Mouse (Mus musculus): ENCODE measurements around the gene Nfya. TPM values are rescaled to one million over a fixed set of nuclear protein-coding genes. Genes with fewer than 3 reads are reported as not detected.

The Nfya gene
- total and polyA plus RNA-seq, 3 experiments = 26.9 to 44.2 (median 29.3) TPM

GRCm38 (mm10) chr17:48410299-48410785 lies 636 bp upstream of the Nfya start:
- DNase-seq (ENCODE audit: extremely low read depth) = no peak
- Histone ChIP-seq H3K79me2 (replicated peaks; ENCODE audit: control insufficient read depth, extremely low read depth, insufficient read depth, poor library complexity, severe bottlenecking) (peaks cover 46% of the 10 kb centered on the region), H3K4me3 (replicated peaks in 1 of 3; ENCODE audit: low read depth in 2 of 3, low read length in 2 of 3, poor library complexity in 1 of 3) (peak overlapping the region; percentile 61 to 93 (median 86)), H3K27me3 (replicated peaks) (no peaks in the 10 kb centered on the region), H3K27ac (ENCODE audit: insufficient read depth, low read depth) (peak overlapping the region; percentile 89), H3K4me2 (ENCODE audit: insufficient read depth, low read depth, poor library complexity, severe bottlenecking) (peak overlapping the region; percentile 47), H3K36me3 (replicated peaks in 1 of 2; ENCODE audit: control insufficient read depth in 1 of 2, insufficient read depth in 1 of 2, low read length in 1 of 2) (peaks cover 19 to 54% of the 10 kb centered on the region in 2 experiments), H3K4me1 (ENCODE audit: control insufficient read depth in 1 of 2, insufficient read depth in 2 of 2) (peaks cover 10 to 43% of the 10 kb centered on the region in 2 experiments), H3K9ac (ENCODE audit: insufficient read depth, low read depth) (peak overlapping the region; percentile 97), H3K9me3 (replicated peaks; ENCODE audit: low read length) (no peaks in the 10 kb centered on the region)
- TF ChIP-seq CHD1 (IDR thresholded peaks at IDR 0.05; ENCODE audit: low read depth, low read length) = 0 out of 2 replicates have a peak, but pooled peaks have one; percentile 10
- TF ChIP-seq KAT2A (IDR thresholded peaks at IDR 0.05; ENCODE audit: insufficient replicate concordance, low read length) = no peak
- TF ChIP-seq USF1 (IDR thresholded peaks at IDR 0.05; ENCODE audit: low read depth, low read length) = no peak
- TF ChIP-seq CTCF (conservative IDR thresholded peaks at IDR 0.05 in 1 of 2, IDR thresholded peaks at IDR 0.05 in 1 of 2; ENCODE audit: low read depth in 2 of 2, low read length in 2 of 2) = no peak
- TF ChIP-seq SMC3 (IDR thresholded peaks at IDR 0.05; ENCODE audit: low read depth, low read length) = no peak
- no peak for TF ChIP-seq JUND (conservative IDR thresholded peaks at IDR 0.05; ENCODE audit: low read depth, low read length)
- TF ChIP-seq POLR2A (IDR thresholded peaks at IDR 0.05; ENCODE audit: low read depth, low read length) = no peak; the same call in 1 of the 2 replicates
- TF ChIP-seq UBTF (IDR thresholded peaks at IDR 0.05; ENCODE audit: low read depth, low read length) = no peak
- TF ChIP-seq JUN (IDR thresholded peaks at IDR 0.05; ENCODE audit: insufficient read depth, low read depth, low read length) = no peak
- no peak for TF ChIP-seq NELFE (IDR thresholded peaks at IDR 0.05; ENCODE audit: low read depth, low read length)
- no peak for TF ChIP-seq CHD2 (IDR thresholded peaks at IDR 0.05; ENCODE audit: low read length)
- TF ChIP-seq EP300 (IDR thresholded peaks at IDR 0.05; ENCODE audit: low read length) = no peak
- no peak for TF ChIP-seq RAD21 (IDR thresholded peaks at IDR 0.05; ENCODE audit: low read depth, low read length)
- TF ChIP-seq SIN3A (IDR thresholded peaks at IDR 0.05; ENCODE audit: low read length) = 0 out of 2 replicates have a peak, but pooled peaks have one; percentile 14
- no peak for TF ChIP-seq MYC (IDR thresholded peaks at IDR 0.05; ENCODE audit: low read depth, low read length)
- no peak for TF ChIP-seq HCFC1 (IDR thresholded peaks at IDR 0.05; ENCODE audit: low read depth, low read length)
- dilution Hi-C loops (cut with MboI; ENCODE audit: extremely low pct_ligation_motif_present, extremely low pct_unique_long_range_greater_than_20kb, low sequenced_read_pairs) (no loop called here), in situ Hi-C loops (cut with MboI; ENCODE audit: low pct_ligation_motif_present, low pct_unique_long_range_greater_than_20kb, low sequenced_read_pairs) (no loop called here)

- DNase-seq (ENCODE audit: extremely low read depth) = peak; percentile 77
- peak overlapping the region; percentile 97 for H3K27ac ChIP-seq (ENCODE audit: insufficient read depth, low read depth)
- dilution Hi-C loops (cut with MboI; ENCODE audit: extremely low pct_ligation_motif_present, extremely low pct_unique_long_range_greater_than_20kb, low sequenced_read_pairs) = no loop called here
- TF ChIP-seq PAX5 (IDR thresholded peaks at IDR 0.05; ENCODE audit: low read length) (no peak), MAX (IDR thresholded peaks at IDR 0.05; ENCODE audit: low read length) (peak; percentile 70), CHD1 (IDR thresholded peaks at IDR 0.05; ENCODE audit: low read depth, low read length) (peak; percentile 77), POLR2A (IDR thresholded peaks at IDR 0.05; ENCODE audit: low read depth, low read length) (peak; percentile 1; the same call in 1 of the 2 replicates), RCOR1 (conservative IDR thresholded peaks at IDR 0.05; ENCODE audit: low read depth, low read length) (no peak), EP300 (IDR thresholded peaks at IDR 0.05; ENCODE audit: low read length) (peak; percentile 18; the same call in 1 of the 2 replicates), HCFC1 (IDR thresholded peaks at IDR 0.05; ENCODE audit: low read depth, low read length) (peak; percentile 45; the same call in 1 of the 2 replicates), ZNF384 (IDR thresholded peaks at IDR 0.05; ENCODE audit: low read depth, low read length) (0 out of 2 replicates have a peak, but pooled peaks have one; percentile 16), USF1 (IDR thresholded peaks at IDR 0.05; ENCODE audit: low read depth, low read length) (no peak), USF2 (conservative IDR thresholded peaks at IDR 0.05; ENCODE audit: low read depth, low read length) (no peak), MYC (IDR thresholded peaks at IDR 0.05; ENCODE audit: low read depth, low read length) (0 out of 2 replicates have a peak, but pooled peaks have one; percentile 21), ETS1 (conservative IDR thresholded peaks at IDR 0.05; ENCODE audit: low read depth, low read length) (no peak; the same call in 1 of the 2 replicates), BHLHE40 (IDR thresholded peaks at IDR 0.05; ENCODE audit: low read depth, low read length) (0 out of 2 replicates have a peak, but pooled peaks have one; percentile 33), MAFK (IDR thresholded peaks at IDR 0.05; ENCODE audit: insufficient replicate concordance, low read length) (no peak), ZMIZ1 (IDR thresholded peaks at IDR 0.05; ENCODE audit: low read depth, low read length) (peak; percentile 35), MXI1 (IDR thresholded peaks at IDR 0.05; ENCODE audit: low read depth, low read length) (peak; percentile 91), ZC3H11A (IDR thresholded peaks at IDR 0.05; ENCODE audit: low read depth, low read length) (no peak), POLR2AphosphoS2 (IDR thresholded peaks at IDR 0.05; ENCODE audit: low read depth, low read length) (peak; percentile 91), NRF1 (IDR thresholded peaks at IDR 0.05; ENCODE audit: low read depth, low read length) (peak; percentile 41; the same call in 1 of the 2 replicates), RAD21 (IDR thresholded peaks at IDR 0.05; ENCODE audit: low read depth, low read length) (no peak), KAT2A (IDR thresholded peaks at IDR 0.05; ENCODE audit: insufficient replicate concordance, low read length) (0 out of 2 replicates have a peak, but pooled peaks have one; percentile 52), CTCF (conservative IDR thresholded peaks at IDR 0.05 in 1 of 2, IDR thresholded peaks at IDR 0.05 in 1 of 2; ENCODE audit: low read depth in 2 of 2, low read length in 2 of 2) (no peak)
Measured at GRCm38 (mm10) chr17:48408526-48409291, 997 bp downstream of the Nfya start.

More at GRCm38 (mm10) chr17:48408526-48409291, 997 bp downstream of the Nfya start:
- peaks cover 58% of the 10 kb centered on the region for H3K79me2 ChIP-seq (replicated peaks; ENCODE audit: control insufficient read depth, extremely low read depth, insufficient read depth, poor library complexity, severe bottlenecking)
- peak overlapping the region; percentile 96 for H3K9ac ChIP-seq (ENCODE audit: insufficient read depth, low read depth)
- no peaks in the 10 kb centered on the region for H3K9me3 ChIP-seq (replicated peaks; ENCODE audit: low read length)
- H3K36me3 ChIP-seq (replicated peaks in 1 of 2; ENCODE audit: control insufficient read depth in 1 of 2, insufficient read depth in 1 of 2, low read length in 1 of 2) = peaks cover 8 to 50% of the 10 kb centered on the region in 2 experiments
- peak overlapping the region; percentile 96 for H3K4me2 ChIP-seq (ENCODE audit: insufficient read depth, low read depth, poor library complexity, severe bottlenecking)
- H3K4me1 ChIP-seq (ENCODE audit: control insufficient read depth in 1 of 2, insufficient read depth in 2 of 2) = peaks cover 17 to 57% of the 10 kb centered on the region in 2 experiments
- peak overlapping the region; percentile 85 to 97 (median 88) for H3K4me3 ChIP-seq (replicated peaks in 1 of 3; ENCODE audit: low read depth in 2 of 3, low read length in 2 of 3, poor library complexity in 1 of 3)
- in situ Hi-C loops (cut with MboI; ENCODE audit: low pct_ligation_motif_present, low pct_unique_long_range_greater_than_20kb, low sequenced_read_pairs) = no loop called here
- H3K27me3 ChIP-seq (replicated peaks) = no peaks in the 10 kb centered on the region
